Comparison of ENCODE assay signal across 8 mouse cellular contexts in genomic region chr13:51791604-51792003, GRCm38 (mm10). TPM values are rescaled to one million over a fixed set of nuclear protein-coding genes. Genes with fewer than 3 reads are reported as not detected.
A peak's percentile ranks its signal among the peaks of the same experiment; 100 is the strongest.
DNase-seq lines count a peak whose midpoint lies in the region; ATAC-seq and TF ChIP-seq lines count a peak whose summit lies in the region.
"Had no signal": no experiment of that assay in that cellular context is flagged by ENCODE, and none has a peak within 500 bp of the region (broad histone marks: within the 10 kb centered on the region; RNA-seq: fewer than 3 reads in every experiment).

No protein-coding gene starts in this region.

- peaks cover 18% of the 10 kb centered on the region for H3K4me1 ChIP-seq in cortical plate, adult 2 months (ENCODE audit: control insufficient read depth, insufficient read depth, low read length)
- peaks cover 32% of the 10 kb centered on the region for H3K4me1 ChIP-seq in forebrain, embryonic 16.5 days (replicated peaks; ENCODE audit: control insufficient read depth, insufficient read depth, low read length)
- peaks cover 18% of the 10 kb centered on the region for H3K4me1 ChIP-seq in liver, postnatal 0 days (ENCODE audit: insufficient read depth)

- peak overlapping the region; percentile 86 for H3K4me3 ChIP-seq in cortical plate, adult 2 months (ENCODE audit: insufficient read depth, low read length)
- H3K4me3 ChIP-seq in forebrain, embryonic 16.5 days (replicated peaks; ENCODE audit: low read length), result peak overlapping the region; percentile 82; the same call in 1 of the 2 replicates
- 0 out of 2 replicates have a peak overlapping the region, but pooled peaks have one; percentile 73 for H3K4me3 ChIP-seq in liver, postnatal 0 days (ENCODE audit: low read depth, low read length)

- H3K9ac ChIP-seq in forebrain, embryonic 16.5 days (replicated peaks; ENCODE audit: low read depth, low read length), result no peak overlapping the region; the same call in 1 of the 2 replicates
- no peak overlapping the region for H3K9ac ChIP-seq in liver, postnatal 0 days (replicated peaks)

- no peak overlapping the region for H3K27ac ChIP-seq in cortical plate, adult 2 months (ENCODE audit: insufficient read depth, low read length)
- no peak overlapping the region for H3K27ac ChIP-seq in forebrain, embryonic 16.5 days (ENCODE audit: low read length)
- no peak overlapping the region for H3K27ac ChIP-seq in liver, postnatal 0 days (ENCODE audit: low read depth)

- TF ChIP-seq CTCF in cortical plate, adult 2 months (IDR thresholded peaks at IDR 0.05; ENCODE audit: extremely low read depth, insufficient read depth, low read length), result no peak
- no peak for TF ChIP-seq CTCF in liver, postnatal 0 days (IDR thresholded peaks at IDR 0.05; ENCODE audit: low read depth)

- no peaks in the 10 kb centered on the region for H3K36me3 ChIP-seq in forebrain, embryonic 16.5 days (ENCODE audit: control insufficient read depth, insufficient read depth)
- no peaks in the 10 kb centered on the region for H3K36me3 ChIP-seq in liver, postnatal 0 days (replicated peaks; ENCODE audit: insufficient read depth, low read length)

- H3K4me2 ChIP-seq in forebrain, embryonic 16.5 days (ENCODE audit: low read length), result peak overlapping the region; percentile 81
- H3K4me2 ChIP-seq in liver, postnatal 0 days (ENCODE audit: low read depth, low read length), result peak overlapping the region; percentile 97

- ATAC-seq in forebrain, embryonic 16.5 days, result no peak
- no peak for ATAC-seq in liver, postnatal 0 days
- ATAC-seq: Patski had no signal

- WGBS in forebrain, embryonic 16.5 days, result 74% methylated on average over 3 of the region's 3 CpGs
- WGBS in liver, postnatal 0 days (ENCODE audit: insufficient replicate concordance), result 87% methylated on average over 3 of the region's 3 CpGs

- no peak for TF ChIP-seq EP300 in liver, postnatal 0 days (IDR thresholded peaks at IDR 0.05; ENCODE audit: low read depth)

- no peak for TF ChIP-seq POLR2A in cortical plate, adult 2 months (IDR thresholded peaks at IDR 0.05; ENCODE audit: extremely low read depth, insufficient read depth, low read length)

- DNase-seq in kidney, adult 9 months, result peak; percentile 53
- no peak for DNase-seq in kidney, adult 11 months
- no peak for DNase-seq in liver, postnatal 0 days
- DNase-seq in ovary, adult 18-20 months (ENCODE audit: low spot score), result no peak
- DNase-seq in testis, postnatal 10 days (ENCODE audit: low spot score), result no peak

- H3K9me3 ChIP-seq in forebrain, embryonic 16.5 days (ENCODE audit: control insufficient read depth, low read length), result no peaks in the 10 kb centered on the region
- no peaks in the 10 kb centered on the region for H3K9me3 ChIP-seq in liver, postnatal 0 days (ENCODE audit: low read length)

- H3K27me3 ChIP-seq in forebrain, embryonic 16.5 days (replicated peaks; ENCODE audit: control insufficient read depth, insufficient read depth, low read length), result no peaks in the 10 kb centered on the region
- H3K27me3 ChIP-seq in liver, postnatal 0 days (ENCODE audit: insufficient read depth, low read length), result 0 out of 2 replicates have a peak, but pooled peaks cover 2% of the 10 kb centered on the region
- H3K27me3 ChIP-seq: Patski had no signal

RNA-seq across cellular contexts. Expression of gene Sema4d, which starts 1.9 kb away (rescaled TPM):
- 88.7 and 99.9 TPM in 2 replicates for polyA plus RNA-seq in cortical plate, adult 2 months (2012; rRNA removed)
- polyA plus RNA-seq in forebrain, embryonic 16.5 days (2015; fragmentation: Nextera tagmentation; extraction: Ambion mirVana), result 20.8 and 24.6 TPM in 2 replicates
- polyA plus RNA-seq in liver, postnatal 0 days (2015; fragmentation: Nextera tagmentation; extraction: Ambion mirVana), result 2.9 and 3.9 TPM in 2 replicates

RNA-seq across cellular contexts. Expression of gene Gadd45g, which starts 54.9 kb away (rescaled TPM):
- polyA plus RNA-seq in cortical plate, adult 2 months (2012; rRNA removed), result 38.0 and 41.9 TPM in 2 replicates
- 119 and 122 TPM in 2 replicates for polyA plus RNA-seq in forebrain, embryonic 16.5 days (2015; fragmentation: Nextera tagmentation; extraction: Ambion mirVana)
- polyA plus RNA-seq in liver, postnatal 0 days (2015; fragmentation: Nextera tagmentation; extraction: Ambion mirVana), result 16.3 and 20.6 TPM in 2 replicates
